Mouse (Mus musculus): ENCODE measurements around the gene Gm19345.

Gene Gm19345

GRCm38 (mm10) chr7:19826756-19827155, 25.0 kb upstream of the Gm19345 start:
- DNase-seq (ENCODE audit: low spot score in 2 of 2) = no peak

GRCm38 (mm10) chr7:19829694-19830093, 22.1 kb upstream of the Gm19345 start:
- DNase-seq (ENCODE audit: low spot score in 2 of 2) = no peak

- no peak for DNase-seq (ENCODE audit: low spot score in 2 of 2)
Observed at GRCm38 (mm10) chr7:19830682-19831156, 21.1 kb upstream of the Gm19345 start.

GRCm38 (mm10) chr7:19831837-19832236, 20.0 kb upstream of the Gm19345 start:
- no peak for DNase-seq (ENCODE audit: low spot score in 2 of 2)

GRCm38 (mm10) chr7:19834055-19834454, 17.7 kb upstream of the Gm19345 start:
- DNase-seq (ENCODE audit: low spot score in 2 of 2) = no peak

- DNase-seq (ENCODE audit: low spot score in 2 of 2) = no peak
Observed at GRCm38 (mm10) chr7:19836843-19837242, 15.0 kb upstream of the Gm19345 start.

GRCm38 (mm10) chr7:19840371-19840770, 11.4 kb upstream of the Gm19345 start:
- DNase-seq (ENCODE audit: low spot score in 2 of 2) = no peak

GRCm38 (mm10) chr7:19840936-19841335, 10.9 kb upstream of the Gm19345 start:
- DNase-seq (ENCODE audit: low spot score in 2 of 2) = no peak

GRCm38 (mm10) chr7:19841686-19842413, 10.0 kb upstream of the Gm19345 start:
- DNase-seq (ENCODE audit: low spot score in 2 of 2) = no peak

GRCm38 (mm10) chr7:19842885-19843504, 8.8 kb upstream of the Gm19345 start:
- DNase-seq (ENCODE audit: low spot score in 2 of 2) = no peak

- peak; percentile 41 to 48 for DNase-seq (ENCODE audit: low spot score in 2 of 2)
Observed at GRCm38 (mm10) chr7:19843561-19843960, 8.2 kb upstream of the Gm19345 start.

- DNase-seq (ENCODE audit: low spot score in 2 of 2) = no peak
Observed at GRCm38 (mm10) chr7:19844521-19845171, 7.2 kb upstream of the Gm19345 start.

- no peak for DNase-seq (ENCODE audit: low spot score in 2 of 2)
Observed at GRCm38 (mm10) chr7:19853526-19853925, 1.7 kb downstream of the Gm19345 start.

- DNase-seq (ENCODE audit: low spot score in 2 of 2) = no peak
Observed at GRCm38 (mm10) chr7:19855663-19856062, 3.9 kb downstream of the Gm19345 start.

- no peak for DNase-seq (ENCODE audit: low spot score in 2 of 2)
Observed at GRCm38 (mm10) chr7:19856283-19856682, 4.5 kb downstream of the Gm19345 start.

GRCm38 (mm10) chr7:19859740-19860139, 7.9 kb downstream of the Gm19345 start:
- no peak for DNase-seq (ENCODE audit: low spot score in 2 of 2)

GRCm38 (mm10) chr7:19861199-19861598, 9.4 kb downstream of the Gm19345 start, which contains the start of gene Ceacam16:
TSS of gene Ceacam16 (minus strand) at chr7:19861299.
- DNase-seq (ENCODE audit: low spot score in 2 of 2) = no peak

- no peak for DNase-seq (ENCODE audit: low spot score in 2 of 2)
Observed at GRCm38 (mm10) chr7:19864241-19864640, 12.4 kb downstream of the Gm19345 start.

GRCm38 (mm10) chr7:19865246-19866036, 13.6 kb downstream of the Gm19345 start:
- no peak for DNase-seq (ENCODE audit: low spot score in 2 of 2)

- no peak for DNase-seq (ENCODE audit: low spot score in 2 of 2)
Observed at GRCm38 (mm10) chr7:19866490-19866889, 14.7 kb downstream of the Gm19345 start.

- DNase-seq (ENCODE audit: low spot score in 2 of 2) = no peak
Observed at GRCm38 (mm10) chr7:19867751-19868399, 16.1 kb downstream of the Gm19345 start.

Measured in frontal cortex, postnatal 25 days (tissue).